Mouse (Mus musculus) central nervous system, embryonic 18 days (tissue): ENCODE measurements around the gene Ppcs. TPM values are rescaled to one million over a fixed set of nuclear protein-coding genes. Genes with fewer than 3 reads are reported as not detected.

Experiments used
- polyA plus RNA-seq: library from polyadenylated mRNA; depleted of rRNA; stranded (reverse); fragments of >200 nt; gene quantifications from 2 replicates; pipeline ENCODE4 v1.2.3, GENCODE M21; 2012; rRNA removed

Gene Ppcs
- 10.5 and 10.8 TPM in 2 replicates for polyA plus RNA-seq

DNA sequence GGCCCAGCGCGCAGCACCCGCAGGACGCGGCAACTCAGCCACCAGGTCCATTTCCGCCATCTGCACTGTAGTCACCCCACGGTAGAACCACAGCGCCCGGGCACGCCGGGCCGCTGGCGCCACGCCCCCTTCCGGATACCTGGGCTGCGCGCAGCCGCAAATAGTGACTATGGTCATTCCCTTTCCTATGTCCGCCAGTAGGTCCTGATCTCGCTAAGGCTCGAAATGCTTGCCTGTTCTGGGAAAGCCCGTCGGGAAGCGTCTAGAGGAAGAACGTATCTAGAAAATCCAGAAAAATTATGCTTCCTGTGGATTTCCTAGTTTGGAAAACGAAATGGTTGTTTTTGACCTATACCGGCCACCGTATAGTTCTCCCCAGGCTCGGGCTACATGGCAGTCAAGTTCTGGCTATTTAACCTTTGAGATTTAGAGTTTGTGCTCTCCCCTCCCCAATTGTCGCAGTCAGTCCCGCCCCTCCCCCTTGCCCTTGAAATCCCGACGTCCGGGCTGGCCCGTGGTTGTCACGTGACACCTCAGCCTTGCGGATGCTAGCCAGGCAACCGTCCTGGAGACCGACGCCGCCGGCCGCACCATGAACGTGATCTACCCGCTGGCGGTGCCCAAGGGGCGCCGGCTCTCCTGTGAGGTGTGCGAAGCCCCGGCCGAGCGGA lies at the start of gene Ppcs, which contains the start of gene Zmynd12:
Gene Ppcs (minus strand): TSS at position 127 of the 671 bp plus-strand sequence.
Gene Zmynd12 (plus strand): TSS at position 521 of the 671 bp plus-strand sequence.

DNA sequence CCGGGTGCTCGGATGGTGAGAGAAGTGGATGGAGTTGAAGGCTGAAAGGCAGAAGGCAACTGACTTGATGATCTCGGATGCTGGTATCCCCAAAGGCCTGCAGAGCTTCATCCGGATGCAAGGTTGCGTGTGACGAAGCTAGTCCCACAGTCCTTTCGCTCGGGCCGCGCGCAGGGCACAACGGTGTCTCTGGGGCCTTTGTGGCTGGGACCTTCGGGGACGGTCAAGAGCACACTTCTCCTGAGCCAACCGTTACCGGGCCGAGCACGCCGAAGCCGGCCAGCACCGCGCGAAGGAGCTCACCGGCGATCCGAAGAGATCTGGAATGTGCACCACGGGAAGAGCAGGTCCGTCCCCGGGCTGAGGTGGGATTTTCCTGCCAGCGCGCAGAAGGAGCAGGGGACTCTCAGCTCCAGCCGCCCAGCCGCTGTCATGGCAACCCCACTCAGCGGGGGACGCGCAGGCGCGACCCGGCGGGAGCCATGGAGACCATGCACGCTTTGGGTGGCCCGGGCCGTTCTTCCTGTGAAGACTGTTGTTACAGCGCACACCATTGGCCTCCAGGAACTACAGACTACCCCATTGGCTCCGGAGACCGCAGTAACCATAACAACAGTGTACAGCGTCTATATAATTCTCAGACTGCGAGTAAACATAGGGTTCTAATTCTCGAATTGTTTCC lies 7.0 kb downstream of the Ppcs start, which contains the start of gene Ccdc30:
Gene Ccdc30 (minus strand): TSS at position 450 of the 682 bp plus-strand sequence.

Other genes with a start within 250 kb of the Ppcs start
- 4.2 and 5.2 TPM in 2 replicates for gene Zfp691, start 248.2 kb downstream of the Ppcs start, polyA plus RNA-seq
- gene Ermap, start 232.4 kb downstream of the Ppcs start, polyA plus RNA-seq, result 0.45 and 0.51 TPM in 2 replicates
- gene Svbp, start 227.1 kb downstream of the Ppcs start, polyA plus RNA-seq, result 152 and 154 TPM in 2 replicates
- gene Tmem269, start 204.2 kb downstream of the Ppcs start, polyA plus RNA-seq, result 0.56 and 0.60 TPM in 2 replicates
- gene AU022252, start 189.7 kb downstream of the Ppcs start, polyA plus RNA-seq, result 15.4 and 16.3 TPM in 2 replicates
- gene P3h1, start 189.5 kb downstream of the Ppcs start, polyA plus RNA-seq, result 20.6 and 24.2 TPM in 2 replicates
- 0.56 and 1.1 TPM in 2 replicates for gene Cldn19, start 167.0 kb downstream of the Ppcs start, polyA plus RNA-seq
- gene Ybx1, start 127.8 kb downstream of the Ppcs start, polyA plus RNA-seq, result 777 and 833 TPM in 2 replicates
- 53.0 and 55.8 TPM in 2 replicates for gene Ppih, start 101.9 kb downstream of the Ppcs start, polyA plus RNA-seq
- gene Ccdc30, start 6.9 kb downstream of the Ppcs start, polyA plus RNA-seq, result 13.4 and 13.5 TPM in 2 replicates
- gene Zmynd12, start 394 bp upstream of the Ppcs start, polyA plus RNA-seq, result 0.25 and 0.44 TPM in 2 replicates
- gene Rimkla, start 70.2 kb upstream of the Ppcs start, polyA plus RNA-seq, result 21.0 and 21.6 TPM in 2 replicates
- gene Foxj3, start 114.6 kb upstream of the Ppcs start, polyA plus RNA-seq, result 41.1 and 45.4 TPM in 2 replicates
- gene Frg2f1, start 117.1 kb upstream of the Ppcs start, polyA plus RNA-seq, result 13.9 and 15.2 TPM in 2 replicates
- 0.16 TPM in 1 of 2 replicates, not detected in the other for gene Guca2a, start 215.3 kb upstream of the Ppcs start, polyA plus RNA-seq
- not detected in 2 replicates for gene Guca2b, start 236.5 kb upstream of the Ppcs start, polyA plus RNA-seq